Mouse (Mus musculus) ES-E14 (cell line): ENCODE measurements at regions not wholly inside any gene's neighbourhood (a gene's known extent, or its start where the extent isn't known, plus 50 kb on each side); places are given as distances from the start of the nearest gene placed in this dataset.

Experiments
- DNase-seq: peaks from one replicate; pipeline ENCODE4 v3.0.0-alpha.2; 2013; ENCODE audit warnings: low read depth, low spot score
- H3K27ac ChIP-seq: 2 replicates; pipeline ENCODE4 v1.5.1; 2012; ENCODE audit warnings: low read depth, mild to moderate bottlenecking, low read length, moderate library complexity, mixed read lengths; ENCODE audit not compliant: poor library complexity, insufficient read depth, severe bottlenecking
- H3K36me3 ChIP-seq: 2 replicates; pipeline ENCODE4 v1.6.1; 2012; ENCODE audit warnings: mild to moderate bottlenecking, low read length, moderate library complexity, mixed read lengths; ENCODE audit not compliant: control insufficient read depth, poor library complexity, insufficient read depth, severe bottlenecking
- H3K4me1 ChIP-seq, 2 experiments: fragments of 150-350 bp in 1 of 2; sonication (generic) in 1 of 2; 2 replicates each; pipeline ENCODE4 v1.6.1; 2012; ENCODE audit warnings: low read length in 2 of 2, mild to moderate bottlenecking in 1 of 2, mixed read lengths in 1 of 2; ENCODE audit not compliant: control insufficient read depth in 2 of 2, insufficient read depth in 2 of 2, poor library complexity in 1 of 2
- H3K4me3 ChIP-seq, 2 experiments: fragments of 150-350 bp in 1 of 2; sonication (generic) in 1 of 2; 2 replicates each; pipeline ENCODE4 v1.5.1; 2012; ENCODE audit warnings: low read length in 2 of 2, low read depth in 1 of 2, mild to moderate bottlenecking in 1 of 2, mixed read lengths in 1 of 2; ENCODE audit not compliant: insufficient read depth in 1 of 2, poor library complexity in 1 of 2, severe bottlenecking in 1 of 2
- H3K9ac ChIP-seq: 2 replicates; pipeline ENCODE4 v1.6.1; 2012; ENCODE audit warnings: low read depth, mild to moderate bottlenecking, low read length, mixed read lengths; ENCODE audit not compliant: poor library complexity, insufficient read depth, severe bottlenecking
- H3K9me3 ChIP-seq: fragments of 150-350 bp; sonication (generic); 2 replicates; pipeline ENCODE4 v1.6.1; 2012; ENCODE audit warnings: low read depth, mild to moderate bottlenecking, low read length; ENCODE audit not compliant: control insufficient read depth, insufficient read depth
- CHD2 ChIP-seq: IDR thresholded peaks from 2 replicates; pipeline ENCODE4 v1.6.1; 2014; ENCODE audit warnings: mild to moderate bottlenecking, low read depth, low read length, inconsistent platforms
- HCFC1 ChIP-seq: IDR thresholded peaks from 2 replicates; pipeline ENCODE4 v1.6.1; 2012; ENCODE audit warnings: low read length, inconsistent platforms, borderline replicate concordance; ENCODE audit not compliant: insufficient read depth
- MAFK ChIP-seq: IDR thresholded peaks from 2 replicates; pipeline ENCODE4 v1.6.1; 2014; ENCODE audit warnings: mild to moderate bottlenecking, low read depth, low read length, inconsistent platforms; ENCODE audit not compliant: insufficient read depth
- ZC3H11A ChIP-seq: IDR thresholded peaks from 2 replicates; pipeline ENCODE4 v1.6.1; 2012; ENCODE audit warnings: low read depth, mild to moderate bottlenecking, inconsistent platforms, low read length, borderline replicate concordance
- ZNF384 ChIP-seq: IDR thresholded peaks from 2 replicates; pipeline ENCODE4 v1.6.1; 2012; ENCODE audit warnings: low read depth, low read length, inconsistent platforms
- in situ Hi-C, 2 experiments: fragments of 600-800 bp; cut with MboI; formaldehyde crosslinking; loops; one replicate each; pipeline ENCODE4 v1.15.1; 2025; ENCODE audit warnings: low sequenced_read_pairs in 2 of 2, inconsistent platforms in 1 of 2; ENCODE audit not compliant: unreplicated experiment in 2 of 2

DNA sequence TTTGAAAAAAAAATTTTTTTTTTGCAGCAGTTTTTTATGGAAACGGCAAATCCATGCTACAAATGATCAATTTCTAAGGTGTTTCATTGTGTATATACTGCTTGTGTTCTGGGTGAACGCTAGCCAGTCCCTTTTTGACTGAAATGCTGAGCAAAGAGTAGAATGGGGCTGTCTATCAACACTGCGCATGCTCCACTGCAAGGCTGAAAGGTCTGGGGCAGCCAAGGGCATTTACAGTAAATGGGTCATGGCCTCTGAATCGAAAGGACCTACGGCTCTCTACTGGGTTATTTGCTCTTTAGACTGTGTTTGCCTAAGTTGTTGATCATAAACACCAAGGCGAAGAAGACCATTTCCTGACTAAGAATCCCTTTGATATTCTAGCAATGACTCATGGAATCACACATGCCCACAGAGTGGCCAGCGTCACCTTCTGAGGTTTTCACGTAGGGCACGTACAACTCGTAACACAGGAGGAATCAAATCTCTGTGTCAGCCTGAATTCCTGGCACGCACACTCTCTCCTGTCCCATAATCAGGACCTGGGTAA is 171.8 kb upstream of the Prdm1 start:
- H3K9me3 ChIP-seq = no peaks in the 10 kb centered on the region
- H3K36me3 ChIP-seq = no peaks in the 10 kb centered on the region
- in situ Hi-C loops = no loop called here
- no peak overlapping the region for H3K4me3 ChIP-seq
- H3K27ac ChIP-seq = no peak overlapping the region; the same call in 1 of the 2 replicates
- H3K4me1 ChIP-seq = peaks cover 0 to 6% of the 10 kb centered on the region in 2 experiments; a peak in 1 of 4 replicates
- TF ChIP-seq MAFK (no peak), HCFC1 (no peak), CHD2 (no peak), ZNF384 (no peak), ZC3H11A (no peak)
- no peak overlapping the region for H3K9ac ChIP-seq
- DNase-seq = no peak

DNA sequence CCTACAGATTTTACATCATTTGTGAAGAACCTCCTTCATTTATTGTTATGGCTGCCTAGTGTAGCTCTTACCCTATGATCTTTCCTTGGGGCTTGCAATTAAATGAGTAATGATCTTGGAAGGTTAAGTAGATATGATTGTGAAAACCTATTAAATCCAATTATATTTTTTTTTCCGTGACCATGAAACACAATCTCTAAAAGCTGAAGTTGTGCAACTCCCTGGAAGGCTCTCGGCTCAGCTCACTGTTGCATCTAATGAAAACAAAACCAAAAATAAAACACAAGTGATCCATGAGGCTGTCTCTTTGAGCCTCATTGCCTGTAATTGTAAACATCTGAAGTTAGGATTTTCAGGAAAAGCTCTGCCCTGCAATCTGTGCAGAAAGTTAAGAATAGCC is 169.7 kb upstream of the Prdm1 start:
- H3K27ac ChIP-seq = no peak overlapping the region
- H3K9ac ChIP-seq = no peak overlapping the region
- TF ChIP-seq HCFC1 (no peak), ZC3H11A (no peak), MAFK (no peak), ZNF384 (no peak), CHD2 (no peak)
- peaks cover 0 to 6% of the 10 kb centered on the region in 2 experiments; a peak in 1 of 4 replicates for H3K4me1 ChIP-seq
- no peak overlapping the region for H3K4me3 ChIP-seq
- in situ Hi-C loops = no loop called here
- H3K36me3 ChIP-seq = no peaks in the 10 kb centered on the region
- no peak for DNase-seq
- H3K9me3 ChIP-seq = no peaks in the 10 kb centered on the region

DNA sequence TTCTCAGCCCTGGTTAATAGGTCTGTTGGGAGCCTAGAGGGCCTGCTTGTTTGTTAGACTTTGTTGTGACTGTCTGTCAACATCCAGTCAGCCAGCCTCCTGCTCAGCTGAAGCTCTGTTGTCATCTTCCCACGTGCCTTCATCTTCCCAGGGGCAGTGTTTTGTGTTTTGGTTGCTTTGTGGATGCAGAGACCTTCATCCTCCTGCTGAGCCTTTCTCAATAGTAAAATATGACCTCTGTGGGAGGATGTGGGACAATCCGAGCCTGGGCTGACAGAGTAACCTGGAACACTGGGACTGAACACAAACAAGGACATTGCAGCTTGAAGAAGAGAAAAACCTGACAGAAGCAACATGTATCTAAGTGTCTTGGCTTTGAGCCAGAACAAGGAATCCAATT is 168.7 kb upstream of the Prdm1 start:
- in situ Hi-C loops = no loop called here

DNA sequence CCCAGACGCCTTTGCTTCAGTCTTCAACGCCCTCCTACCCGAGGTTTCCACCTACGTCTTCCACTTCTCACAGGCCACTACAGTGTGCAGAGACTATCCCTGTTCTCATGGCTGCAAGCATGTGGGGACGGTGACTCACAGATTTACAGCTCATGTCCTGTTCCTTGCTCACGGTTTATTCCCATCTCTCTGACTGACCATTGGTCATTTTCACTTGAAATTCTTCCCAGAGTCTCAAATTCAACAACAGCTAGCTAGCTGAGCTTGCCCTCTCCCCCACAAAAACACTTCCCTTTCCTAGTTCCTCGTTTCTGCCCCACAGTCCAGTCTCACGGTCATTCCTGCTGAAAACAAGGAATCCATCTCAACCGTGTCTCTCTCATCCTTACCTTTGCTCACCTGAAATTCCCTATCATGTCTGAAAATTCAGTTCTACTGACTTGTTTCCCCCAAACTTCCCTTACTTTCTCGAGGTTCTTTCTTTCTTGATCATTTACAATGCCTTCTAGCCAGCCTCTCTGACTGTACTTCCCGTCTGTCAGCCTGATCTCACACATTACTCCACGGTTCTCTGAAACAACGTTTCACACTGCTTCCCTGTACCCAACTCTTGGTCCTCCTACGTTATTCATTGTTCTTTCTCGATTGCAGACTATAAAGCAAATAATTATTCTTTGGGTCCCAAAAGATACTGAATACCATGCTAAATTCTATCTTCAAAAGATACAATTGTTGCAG is 163.5 kb upstream of the Prdm1 start:
- TF ChIP-seq HCFC1 (no peak), ZC3H11A (no peak), ZNF384 (no peak), MAFK (no peak), CHD2 (no peak)
- Histone ChIP-seq H3K27ac (no peak overlapping the region), H3K9me3 (no peaks in the 10 kb centered on the region), H3K4me3 (no peak overlapping the region), H3K36me3 (no peaks in the 10 kb centered on the region), H3K9ac (no peak overlapping the region), H3K4me1 (no peaks in the 10 kb centered on the region)
- in situ Hi-C loops = no loop called here
- DNase-seq = no peak

More for the DNA sequence above, 168.7 kb upstream of the Prdm1 start:
- no peaks in the 10 kb centered on the region for H3K36me3 ChIP-seq
- no peak overlapping the region for H3K27ac ChIP-seq
- peaks cover 0 to 6% of the 10 kb centered on the region in 2 experiments; a peak in 1 of 4 replicates for H3K4me1 ChIP-seq
- no peak for TF ChIP-seq CHD2
- TF ChIP-seq MAFK = no peak
- TF ChIP-seq ZC3H11A = no peak
- TF ChIP-seq HCFC1 = no peak
- no peak for TF ChIP-seq ZNF384
- no peak overlapping the region for H3K9ac ChIP-seq
- no peaks in the 10 kb centered on the region for H3K9me3 ChIP-seq
- DNase-seq = no peak
- no peak overlapping the region for H3K4me3 ChIP-seq

DNA sequence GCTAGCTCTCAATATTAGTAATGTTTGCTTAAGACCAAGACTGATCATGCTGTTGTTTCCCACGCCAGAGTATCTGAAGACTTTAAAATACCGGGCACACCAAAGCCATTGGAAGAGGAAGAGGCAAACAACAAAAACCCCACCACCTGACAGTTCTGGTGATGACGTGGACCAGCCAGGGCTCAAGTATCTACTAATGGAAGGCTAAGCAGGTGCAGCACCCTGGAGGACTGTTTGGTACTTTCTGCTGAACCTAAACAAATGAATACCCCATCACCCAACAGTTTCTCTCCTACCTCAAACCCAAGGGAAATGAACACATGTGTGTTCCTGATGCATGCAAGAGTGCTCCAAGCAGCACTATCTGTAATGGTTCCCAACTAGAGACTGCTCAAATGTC is 160.3 kb upstream of the Prdm1 start:
- no peak overlapping the region for H3K4me3 ChIP-seq
- in situ Hi-C loops = no loop called here
- no peak for DNase-seq
- H3K9ac ChIP-seq = no peak overlapping the region
- no peaks in the 10 kb centered on the region for H3K36me3 ChIP-seq
- TF ChIP-seq MAFK (no peak), CHD2 (no peak), HCFC1 (no peak), ZC3H11A (no peak), ZNF384 (no peak)
- H3K9me3 ChIP-seq = no peaks in the 10 kb centered on the region
- H3K27ac ChIP-seq = no peak overlapping the region
- H3K4me1 ChIP-seq = peaks cover 0 to 3% of the 10 kb centered on the region in 2 experiments; a peak in 2 of 4 replicates
